Mouse (Mus musculus): ENCODE results near the gene Dgke. TPM values are rescaled to one million over a fixed set of nuclear protein-coding genes. Genes with fewer than 3 reads are reported as not detected.

Dgke gene
- polyA plus RNA-seq, 1 experiment from 2014 or later: 5.5 TPM

DNA sequence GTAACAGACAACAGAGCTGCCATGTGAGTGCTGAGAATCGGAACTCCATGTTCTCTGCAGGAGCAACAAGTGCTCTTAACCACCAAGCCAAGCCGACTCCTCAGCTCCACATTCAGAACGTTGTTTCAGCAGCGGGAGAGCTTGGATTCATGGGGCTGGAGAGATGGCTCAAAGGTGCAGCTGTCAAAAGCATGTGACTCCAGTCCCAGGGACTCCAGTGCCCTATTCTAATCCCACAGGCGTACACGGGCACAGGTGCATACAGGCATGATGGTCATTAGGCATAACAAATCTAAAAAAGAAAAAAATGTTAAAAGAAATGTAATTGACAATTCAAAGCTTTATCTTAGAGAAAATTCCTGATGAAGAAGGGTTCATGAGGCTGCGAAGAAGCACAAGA, 73.5 kb downstream of the Dgke start:
- Histone ChIP-seq H3K27me3 (replicated peaks) (no peaks in the 10 kb centered on the region), H3K4me1 (no peaks in the 10 kb centered on the region), H3K4me3 (no peak overlapping the region), H3K36me3 (peaks cover 29% of the 10 kb centered on the region), H3K4me2 (no peak overlapping the region), H3K9ac (no peak overlapping the region), H3K27ac (replicated peaks) (no peak overlapping the region), H3K9me3 (no peaks in the 10 kb centered on the region)
- WGBS: 50% methylated on average over 7 of the region's 7 CpGs
- ATAC-seq (ENCODE audit: extremely low read depth, insufficient number of reproducible peaks, low FRiP score, low TSS enrichment): no peak

- no peaks in the 10 kb centered on the region for H3K4me1 ChIP-seq
- no peak for ATAC-seq (ENCODE audit: extremely low read depth, insufficient number of reproducible peaks, low FRiP score, low TSS enrichment)
- no peaks in the 10 kb centered on the region for H3K9me3 ChIP-seq
- no peak overlapping the region for H3K4me2 ChIP-seq
- H3K36me3 ChIP-seq: peaks cover 60% of the 10 kb centered on the region
- H3K4me3 ChIP-seq: no peak overlapping the region
- WGBS: 49% methylated on average over 5 of the region's 5 CpGs
- no peak overlapping the region for H3K27ac ChIP-seq (replicated peaks)
- H3K27me3 ChIP-seq (replicated peaks): no peaks in the 10 kb centered on the region
- no peak overlapping the region for H3K9ac ChIP-seq
Measured at GRCm38 (mm10) chr11:88989530-88989929, 77.1 kb downstream of the Dgke start.

GRCm38 (mm10) chr11:88988956-88989355, 77.7 kb downstream of the Dgke start:
- H3K27ac ChIP-seq (replicated peaks): no peak overlapping the region
- ATAC-seq (ENCODE audit: extremely low read depth, insufficient number of reproducible peaks, low FRiP score, low TSS enrichment): no peak
- WGBS: 73% methylated on average over 5 of the region's 5 CpGs
- no peak overlapping the region for H3K4me2 ChIP-seq
- no peaks in the 10 kb centered on the region for H3K4me1 ChIP-seq
- H3K27me3 ChIP-seq (replicated peaks): no peaks in the 10 kb centered on the region
- H3K4me3 ChIP-seq: no peak overlapping the region
- no peak overlapping the region for H3K9ac ChIP-seq
- no peaks in the 10 kb centered on the region for H3K9me3 ChIP-seq
- peaks cover 66% of the 10 kb centered on the region for H3K36me3 ChIP-seq

GRCm38 (mm10) chr11:88986616-88987015, 80.0 kb downstream of the Dgke start:
- H3K36me3 ChIP-seq: peaks cover 88% of the 10 kb centered on the region

More at GRCm38 (mm10) chr11:88986616-88987015, 80.0 kb downstream of the Dgke start:
- H3K9ac ChIP-seq: no peak overlapping the region
- no peak overlapping the region for H3K4me2 ChIP-seq
- H3K4me3 ChIP-seq: no peak overlapping the region
- H3K4me1 ChIP-seq: no peaks in the 10 kb centered on the region
- no peaks in the 10 kb centered on the region for H3K9me3 ChIP-seq
- ATAC-seq (ENCODE audit: extremely low read depth, insufficient number of reproducible peaks, low FRiP score, low TSS enrichment): no peak
- H3K27ac ChIP-seq (replicated peaks): no peak overlapping the region
- no peaks in the 10 kb centered on the region for H3K27me3 ChIP-seq (replicated peaks)
- 79% methylated on average over 10 of the region's 10 CpGs for WGBS

Other genes starting within 250 kb of the Dgke start
- gene Akap1, start 202.3 kb downstream of the Dgke start, polyA plus RNA-seq (2015; fragmentation: Nextera tagmentation; extraction: Ambion mirVana): 31.4 and 33.7 TPM in 2 replicates
- 44.6 and 49.1 TPM in 2 replicates for gene Scpep1, start 111.4 kb downstream of the Dgke start, polyA plus RNA-seq (2015; fragmentation: Nextera tagmentation; extraction: Ambion mirVana)
- not detected in 2 replicates for gene Elobl, start 99.9 kb downstream of the Dgke start, polyA plus RNA-seq (2015; fragmentation: Nextera tagmentation; extraction: Ambion mirVana)
- 9.9 and 10.1 TPM in 2 replicates for gene Coil, start 96.6 kb downstream of the Dgke start, polyA plus RNA-seq (2015; fragmentation: Nextera tagmentation; extraction: Ambion mirVana)
- gene Trim25, start 67.5 kb downstream of the Dgke start, polyA plus RNA-seq (2015; fragmentation: Nextera tagmentation; extraction: Ambion mirVana): 14.1 and 14.8 TPM in 2 replicates
- not detected in 2 replicates for gene Gm525, start 7.0 kb upstream of the Dgke start, polyA plus RNA-seq (2015; fragmentation: Nextera tagmentation; extraction: Ambion mirVana)
- 0.47 and 0.55 TPM in 2 replicates for gene Nog, start 235.5 kb upstream of the Dgke start, polyA plus RNA-seq (2015; fragmentation: Nextera tagmentation; extraction: Ambion mirVana)

All from heart, embryonic 13.5 days (tissue).